Mouse (Mus musculus): Measurements from ENCODE around the gene Prdm12.
A peak's percentile ranks its signal among the peaks of the same experiment; 100 is the strongest.

GRCm38 (mm10) chr2:31637807-31638206 is 2.0 kb upstream of the Prdm12 start:
- TF ChIP-seq CTCF (IDR thresholded peaks at IDR 0.05; ENCODE audit: low read depth) (peak; percentile 57), EP300 (optimal IDR thresholded peaks at IDR 0.05) (no peak)
